Mouse (Mus musculus): ENCODE data around the gene Sectm1b. TPM values are rescaled to one million over a fixed set of nuclear protein-coding genes. Genes with fewer than 3 reads are reported as not detected.

Gene Sectm1b
- polyA plus RNA-seq (2012; rRNA removed; ENCODE audit: low replicate concordance), result 0.20 and 1.0 TPM in 2 replicates

GRCm38 (mm10) chr11:121063379-121063778, at the start of gene Sectm1b:
Gene Sectm1b (minus strand): TSS chr11:121063569.

GRCm38 (mm10) chr11:121081120-121081519, 17.8 kb upstream of the Sectm1b start, which contains the start of gene Sectm1a:
Gene Sectm1a (minus strand): TSS chr11:121081220.

GRCm38 (mm10) chr11:121039302-121039701, 24.1 kb downstream of the Sectm1b start, which contains the start of gene Cd7:
Gene Cd7 (minus strand): TSS chr11:121039418.

Other genes starting within 250 kb of the Sectm1b start
- gene Fasn, start 239.0 kb downstream of the Sectm1b start, polyA plus RNA-seq (2012; rRNA removed; ENCODE audit: low replicate concordance), result 15,404 and 19,960 TPM in 2 replicates
- 1.5 TPM in 2 replicates for gene Ccdc57, start 130.7 kb downstream of the Sectm1b start, polyA plus RNA-seq (2012; rRNA removed; ENCODE audit: low replicate concordance)
- 5.6 and 43.4 TPM in 2 replicates for gene Slc16a3, start 115.1 kb downstream of the Sectm1b start, polyA plus RNA-seq (2012; rRNA removed; ENCODE audit: low replicate concordance)
- 53.8 and 58.7 TPM in 2 replicates for gene Csnk1d, start 72.2 kb downstream of the Sectm1b start, polyA plus RNA-seq (2012; rRNA removed; ENCODE audit: low replicate concordance)
- gene Cd7, start 24.2 kb downstream of the Sectm1b start, polyA plus RNA-seq (2012; rRNA removed; ENCODE audit: low replicate concordance), result 22.6 and 35.5 TPM in 2 replicates
- 0.50 and 1.6 TPM in 2 replicates for gene Sectm1a, start 17.7 kb upstream of the Sectm1b start, polyA plus RNA-seq (2012; rRNA removed; ENCODE audit: low replicate concordance)
- not detected in 2 replicates for gene Tex19.2, start 55.1 kb upstream of the Sectm1b start, polyA plus RNA-seq (2012; rRNA removed; ENCODE audit: low replicate concordance)
- gene Tex19.1, start 82.6 kb upstream of the Sectm1b start, polyA plus RNA-seq (2012; rRNA removed; ENCODE audit: low replicate concordance), result not detected in 2 replicates
- gene Uts2r, start 96.7 kb upstream of the Sectm1b start, polyA plus RNA-seq (2012; rRNA removed; ENCODE audit: low replicate concordance), result 0.17 and 0.86 TPM in 2 replicates
- 15.2 and 16.8 TPM in 2 replicates for gene Hexdc, start 140.9 kb upstream of the Sectm1b start, polyA plus RNA-seq (2012; rRNA removed; ENCODE audit: low replicate concordance)
- gene Ogfod3, start 141.1 kb upstream of the Sectm1b start, polyA plus RNA-seq (2012; rRNA removed; ENCODE audit: low replicate concordance), result 12.0 and 12.4 TPM in 2 replicates
- gene Cybc1, start 165.8 kb upstream of the Sectm1b start, polyA plus RNA-seq (2012; rRNA removed; ENCODE audit: low replicate concordance), result 43.0 and 49.2 TPM in 2 replicates
- gene Narf, start 173.7 kb upstream of the Sectm1b start, polyA plus RNA-seq (2012; rRNA removed; ENCODE audit: low replicate concordance), result 22.2 and 52.7 TPM in 2 replicates
- gene Foxk2, start 196.4 kb upstream of the Sectm1b start, polyA plus RNA-seq (2012; rRNA removed; ENCODE audit: low replicate concordance), result 36.0 and 45.2 TPM in 2 replicates